Mouse (Mus musculus) liver, postnatal 0 days (tissue): ENCODE measurements at regions not wholly inside any gene's neighbourhood (a gene's known extent, or its start where the extent isn't known, plus 50 kb on each side); places are given as distances from the start of the nearest gene placed in this dataset.

Experiments used
- CTCF ChIP-seq: sonication (generic); IDR thresholded peaks from 2 replicates; pipeline ENCODE4 v1.5.1; 2016; ENCODE audit warnings: antibody characterized with exemption, low read depth
- EP300 ChIP-seq: IDR thresholded peaks from 2 replicates; pipeline ENCODE4 v1.6.1; 2016; ENCODE audit warnings: antibody characterized with exemption, low read depth, mild to moderate bottlenecking

GRCm38 (mm10) chrX:76120936-76121335 lies 143.2 kb upstream of the Cldn34b3 start:
- TF ChIP-seq CTCF (no peak), EP300 (no peak)
